Mouse (Mus musculus): ENCODE measurements around the gene Asic2. TPM values are rescaled to one million over a fixed set of nuclear protein-coding genes. Genes with fewer than 3 reads are reported as not detected.

Asic2 gene
- polyA plus RNA-seq, 1 experiment from 2014 or later: 0.21 TPM

GRCm38 (mm10) chr11:81706996-81707395 is 261.3 kb downstream of the Asic2 start:
- Histone ChIP-seq H3K27me3 (ENCODE audit: control insufficient read depth, insufficient read depth, low read length) (no peaks in the 10 kb centered on the region), H3K4me1 (ENCODE audit: control insufficient read depth, insufficient read depth, low read length) (no peaks in the 10 kb centered on the region), H3K9ac (ENCODE audit: low read depth, low read length) (no peak overlapping the region), H3K4me2 (no peak overlapping the region), H3K27ac (ENCODE audit: low read depth, low read length) (no peak overlapping the region), H3K4me3 (ENCODE audit: low read depth, low read length) (no peak overlapping the region), H3K36me3 (ENCODE audit: control insufficient read depth, insufficient read depth, low read length) (no peaks in the 10 kb centered on the region), H3K9me3 (replicated peaks; ENCODE audit: control insufficient read depth, low read length) (no peaks in the 10 kb centered on the region)
- ATAC-seq (replicated peaks; ENCODE audit: insufficient number of reproducible peaks, low FRiP score, low TSS enrichment): no peak
- WGBS (ENCODE audit: insufficient replicate concordance): 55% methylated on average over 5 of the region's 5 CpGs

- H3K4me1 ChIP-seq (ENCODE audit: control insufficient read depth, insufficient read depth, low read length): no peaks in the 10 kb centered on the region
- H3K4me3 ChIP-seq (ENCODE audit: low read depth, low read length): no peak overlapping the region
- H3K9ac ChIP-seq (ENCODE audit: low read depth, low read length): no peak overlapping the region
- no peaks in the 10 kb centered on the region for H3K27me3 ChIP-seq (ENCODE audit: control insufficient read depth, insufficient read depth, low read length)
- no peak for ATAC-seq (replicated peaks; ENCODE audit: insufficient number of reproducible peaks, low FRiP score, low TSS enrichment)
- H3K4me2 ChIP-seq: no peak overlapping the region
- H3K36me3 ChIP-seq (ENCODE audit: control insufficient read depth, insufficient read depth, low read length): no peaks in the 10 kb centered on the region
- 63% methylated on average over 1 of the region's 1 CpGs for WGBS (ENCODE audit: insufficient replicate concordance)
- H3K9me3 ChIP-seq (replicated peaks; ENCODE audit: control insufficient read depth, low read length): no peaks in the 10 kb centered on the region
- no peak overlapping the region for H3K27ac ChIP-seq (ENCODE audit: low read depth, low read length)
Measured at GRCm38 (mm10) chr11:81698008-81698407, 270.2 kb downstream of the Asic2 start.

GRCm38 (mm10) chr11:81695501-81695900 is 272.8 kb downstream of the Asic2 start:
- Histone ChIP-seq H3K27me3 (ENCODE audit: control insufficient read depth, insufficient read depth, low read length) (no peaks in the 10 kb centered on the region), H3K27ac (ENCODE audit: low read depth, low read length) (no peak overlapping the region), H3K4me2 (no peak overlapping the region), H3K4me3 (ENCODE audit: low read depth, low read length) (no peak overlapping the region), H3K4me1 (ENCODE audit: control insufficient read depth, insufficient read depth, low read length) (no peaks in the 10 kb centered on the region), H3K36me3 (ENCODE audit: control insufficient read depth, insufficient read depth, low read length) (no peaks in the 10 kb centered on the region), H3K9ac (ENCODE audit: low read depth, low read length) (no peak overlapping the region), H3K9me3 (replicated peaks; ENCODE audit: control insufficient read depth, low read length) (no peaks in the 10 kb centered on the region)
- 73% methylated on average over 2 of the region's 2 CpGs for WGBS (ENCODE audit: insufficient replicate concordance)
- ATAC-seq (replicated peaks; ENCODE audit: insufficient number of reproducible peaks, low FRiP score, low TSS enrichment): no peak

- Histone ChIP-seq H3K4me2 (no peak overlapping the region), H3K4me1 (ENCODE audit: control insufficient read depth, insufficient read depth, low read length) (no peaks in the 10 kb centered on the region), H3K9me3 (replicated peaks; ENCODE audit: control insufficient read depth, low read length) (no peaks in the 10 kb centered on the region), H3K27me3 (ENCODE audit: control insufficient read depth, insufficient read depth, low read length) (no peaks in the 10 kb centered on the region), H3K4me3 (ENCODE audit: low read depth, low read length) (no peak overlapping the region), H3K9ac (ENCODE audit: low read depth, low read length) (no peak overlapping the region), H3K36me3 (ENCODE audit: control insufficient read depth, insufficient read depth, low read length) (no peaks in the 10 kb centered on the region), H3K27ac (ENCODE audit: low read depth, low read length) (no peak overlapping the region)
- ATAC-seq (replicated peaks; ENCODE audit: insufficient number of reproducible peaks, low FRiP score, low TSS enrichment): no peak
- WGBS (ENCODE audit: insufficient replicate concordance): 79% methylated on average over 2 of the region's 2 CpGs
Measured at GRCm38 (mm10) chr11:81680511-81680910, 287.7 kb downstream of the Asic2 start.

GRCm38 (mm10) chr11:81671724-81672123 is 296.5 kb downstream of the Asic2 start:
- Histone ChIP-seq H3K4me3 (ENCODE audit: low read depth, low read length) (no peak overlapping the region), H3K4me1 (ENCODE audit: control insufficient read depth, insufficient read depth, low read length) (no peaks in the 10 kb centered on the region), H3K27ac (ENCODE audit: low read depth, low read length) (no peak overlapping the region), H3K9me3 (replicated peaks; ENCODE audit: control insufficient read depth, low read length) (no peaks in the 10 kb centered on the region), H3K9ac (ENCODE audit: low read depth, low read length) (no peak overlapping the region), H3K27me3 (ENCODE audit: control insufficient read depth, insufficient read depth, low read length) (no peaks in the 10 kb centered on the region), H3K36me3 (ENCODE audit: control insufficient read depth, insufficient read depth, low read length) (no peaks in the 10 kb centered on the region), H3K4me2 (no peak overlapping the region)
- ATAC-seq (replicated peaks; ENCODE audit: insufficient number of reproducible peaks, low FRiP score, low TSS enrichment): no peak

GRCm38 (mm10) chr11:81670436-81670835 is 297.8 kb downstream of the Asic2 start:
- 67% methylated on average over 3 of the region's 3 CpGs for WGBS (ENCODE audit: insufficient replicate concordance)

GRCm38 (mm10) chr11:81658850-81659249 is 309.4 kb downstream of the Asic2 start:
- no peak for ATAC-seq (replicated peaks; ENCODE audit: insufficient number of reproducible peaks, low FRiP score, low TSS enrichment)
- WGBS (ENCODE audit: insufficient replicate concordance): 78% methylated on average over 1 of the region's 1 CpGs

More at GRCm38 (mm10) chr11:81670436-81670835, 297.8 kb downstream of the Asic2 start:
- Histone ChIP-seq H3K4me3 (ENCODE audit: low read depth, low read length) (no peak overlapping the region), H3K9ac (ENCODE audit: low read depth, low read length) (no peak overlapping the region), H3K36me3 (ENCODE audit: control insufficient read depth, insufficient read depth, low read length) (no peaks in the 10 kb centered on the region), H3K27me3 (ENCODE audit: control insufficient read depth, insufficient read depth, low read length) (no peaks in the 10 kb centered on the region), H3K4me2 (no peak overlapping the region), H3K27ac (ENCODE audit: low read depth, low read length) (no peak overlapping the region), H3K4me1 (ENCODE audit: control insufficient read depth, insufficient read depth, low read length) (no peaks in the 10 kb centered on the region), H3K9me3 (replicated peaks; ENCODE audit: control insufficient read depth, low read length) (no peaks in the 10 kb centered on the region)
- ATAC-seq (replicated peaks; ENCODE audit: insufficient number of reproducible peaks, low FRiP score, low TSS enrichment): no peak

GRCm38 (mm10) chr11:81657121-81657520 is 311.1 kb downstream of the Asic2 start:
- Histone ChIP-seq H3K9ac (ENCODE audit: low read depth, low read length) (no peak overlapping the region), H3K9me3 (replicated peaks; ENCODE audit: control insufficient read depth, low read length) (no peaks in the 10 kb centered on the region), H3K27me3 (ENCODE audit: control insufficient read depth, insufficient read depth, low read length) (0 out of 2 replicates have a peak, but pooled peaks cover 2% of the 10 kb centered on the region), H3K27ac (ENCODE audit: low read depth, low read length) (no peak overlapping the region), H3K4me3 (ENCODE audit: low read depth, low read length) (no peak overlapping the region), H3K4me2 (no peak overlapping the region), H3K36me3 (ENCODE audit: control insufficient read depth, insufficient read depth, low read length) (no peaks in the 10 kb centered on the region), H3K4me1 (ENCODE audit: control insufficient read depth, insufficient read depth, low read length) (no peaks in the 10 kb centered on the region)
- WGBS (ENCODE audit: insufficient replicate concordance): 53% methylated on average over 2 of the region's 2 CpGs
- ATAC-seq (replicated peaks; ENCODE audit: insufficient number of reproducible peaks, low FRiP score, low TSS enrichment): no peak

More at GRCm38 (mm10) chr11:81658850-81659249, 309.4 kb downstream of the Asic2 start:
- Histone ChIP-seq H3K4me3 (ENCODE audit: low read depth, low read length) (no peak overlapping the region), H3K9ac (ENCODE audit: low read depth, low read length) (no peak overlapping the region), H3K4me2 (no peak overlapping the region), H3K27ac (ENCODE audit: low read depth, low read length) (no peak overlapping the region), H3K9me3 (replicated peaks; ENCODE audit: control insufficient read depth, low read length) (no peaks in the 10 kb centered on the region), H3K27me3 (ENCODE audit: control insufficient read depth, insufficient read depth, low read length) (no peaks in the 10 kb centered on the region), H3K4me1 (ENCODE audit: control insufficient read depth, insufficient read depth, low read length) (no peaks in the 10 kb centered on the region), H3K36me3 (ENCODE audit: control insufficient read depth, insufficient read depth, low read length) (no peaks in the 10 kb centered on the region)

GRCm38 (mm10) chr11:81647828-81648227 is 320.4 kb downstream of the Asic2 start:
- Histone ChIP-seq H3K4me1 (ENCODE audit: control insufficient read depth, insufficient read depth, low read length) (no peaks in the 10 kb centered on the region), H3K9me3 (replicated peaks; ENCODE audit: control insufficient read depth, low read length) (no peaks in the 10 kb centered on the region), H3K9ac (ENCODE audit: low read depth, low read length) (no peak overlapping the region), H3K27ac (ENCODE audit: low read depth, low read length) (no peak overlapping the region), H3K4me3 (ENCODE audit: low read depth, low read length) (no peak overlapping the region), H3K27me3 (ENCODE audit: control insufficient read depth, insufficient read depth, low read length) (no peaks in the 10 kb centered on the region), H3K4me2 (no peak overlapping the region), H3K36me3 (ENCODE audit: control insufficient read depth, insufficient read depth, low read length) (no peaks in the 10 kb centered on the region)
- WGBS (ENCODE audit: insufficient replicate concordance): 37% methylated on average over 4 of the region's 4 CpGs
- no peak for ATAC-seq (replicated peaks; ENCODE audit: insufficient number of reproducible peaks, low FRiP score, low TSS enrichment)

Measured in heart, embryonic 11.5 days (tissue).